ENCODE assay signal across 8 mouse cellular contexts in the genomic region with DNA sequence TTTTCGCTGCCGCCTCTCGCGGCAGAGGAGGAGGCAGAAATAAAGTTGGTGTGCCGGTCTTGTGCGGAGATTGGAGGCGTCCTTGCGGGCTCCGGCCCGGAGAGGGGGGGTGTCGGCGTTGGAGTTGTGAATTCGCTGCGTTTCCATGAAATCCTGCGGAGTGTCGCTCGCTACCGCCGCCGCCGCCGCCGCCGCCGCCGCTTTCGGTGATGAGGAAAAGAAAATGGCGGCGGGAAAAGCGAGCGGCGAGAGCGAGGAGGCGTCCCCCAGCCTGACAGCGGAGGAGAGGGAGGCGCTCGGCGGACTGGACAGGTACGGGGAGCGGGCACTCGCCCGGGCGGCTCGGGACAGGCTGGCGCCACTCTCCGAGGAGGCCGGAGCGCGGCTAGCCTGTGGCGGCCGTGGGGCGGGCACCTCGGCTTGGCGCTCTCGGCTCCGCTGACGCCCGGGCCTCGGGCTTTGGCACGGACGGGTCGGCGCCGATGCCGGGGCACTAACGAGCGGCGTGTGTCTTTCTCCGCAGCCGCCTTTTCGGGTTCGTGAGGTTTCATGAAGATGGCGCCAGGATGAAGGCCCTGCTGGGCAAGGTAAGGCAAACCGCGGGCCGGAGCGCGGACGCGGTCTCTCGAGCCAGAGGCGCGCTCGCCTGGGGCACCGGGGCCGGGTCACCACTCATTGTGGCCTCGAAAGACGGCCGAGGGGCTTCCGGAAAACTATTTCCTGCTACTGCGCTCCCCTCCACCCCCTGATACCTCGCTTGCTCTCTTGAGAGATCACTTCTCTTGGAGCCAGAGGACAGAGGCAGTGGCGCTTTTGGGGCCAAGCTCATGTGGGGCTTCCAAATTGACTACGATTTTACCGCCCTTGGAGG. TPM values are rescaled to one million over a fixed set of nuclear protein-coding genes. Genes with fewer than 3 reads are reported as not detected.
DNase-seq lines count a peak whose midpoint lies in the region; ATAC-seq and TF ChIP-seq lines count a peak whose summit lies in the region.

No protein-coding gene starts in this region.

- H3K79me2 ChIP-seq in C2C12 (ENCODE audit: control insufficient read depth, insufficient read depth) = peaks cover 51% of the 10 kb centered on the region

- DNase-seq in kidney, postnatal 10 days = peak; percentile 70
- peak; percentile 68 for DNase-seq in liver, postnatal 0 days
- peak; percentile 65 for DNase-seq in testis, postnatal 10 days (ENCODE audit: low spot score)

- no peaks in the 10 kb centered on the region for H3K4me1 ChIP-seq in bone marrow, adult 2 months (ENCODE audit: control insufficient read depth, insufficient read depth, low read length)
- peaks cover 22% of the 10 kb centered on the region for H3K4me1 ChIP-seq in erythroblast, embryonic 14.5 days (ENCODE audit: control insufficient read depth)
- no peaks in the 10 kb centered on the region for H3K4me1 ChIP-seq in heart, embryonic 13.5 days
- H3K4me1 ChIP-seq in liver, postnatal 0 days (ENCODE audit: insufficient read depth) = peaks cover 6% of the 10 kb centered on the region
- no peaks in the 10 kb centered on the region for H3K4me1 ChIP-seq in neural tube, embryonic 15.5 days

- H3K4me3 ChIP-seq in C2C12 (ENCODE audit: insufficient read depth, poor library complexity, severe bottlenecking) = peak overlapping the region; percentile 68
- H3K4me3 ChIP-seq in bone marrow, adult 2 months (replicated peaks; ENCODE audit: control insufficient read depth, low read depth, low read length) = peak overlapping the region; percentile 94
- H3K4me3 ChIP-seq in erythroblast, embryonic 14.5 days (replicated peaks) = peak overlapping the region; percentile 98
- H3K4me3 ChIP-seq in heart, embryonic 13.5 days = peak overlapping the region; percentile 86
- H3K4me3 ChIP-seq in liver, postnatal 0 days (ENCODE audit: low read depth, low read length) = peak overlapping the region; percentile 91
- H3K4me3 ChIP-seq in neural tube, embryonic 15.5 days (replicated peaks) = peak overlapping the region; percentile 78

- H3K9me3 ChIP-seq in erythroblast, embryonic 14.5 days (ENCODE audit: control insufficient read depth, low read length) = no peaks in the 10 kb centered on the region
- H3K9me3 ChIP-seq in heart, embryonic 13.5 days = no peaks in the 10 kb centered on the region
- H3K9me3 ChIP-seq in liver, postnatal 0 days (ENCODE audit: low read length) = no peaks in the 10 kb centered on the region
- no peaks in the 10 kb centered on the region for H3K9me3 ChIP-seq in neural tube, embryonic 15.5 days (replicated peaks)

- H3K27ac ChIP-seq in bone marrow, adult 2 months (ENCODE audit: control insufficient read depth, insufficient read depth, low read depth, low read length, poor library complexity) = peak overlapping the region; percentile 92
- peak overlapping the region; percentile 97 for H3K27ac ChIP-seq in heart, embryonic 13.5 days (replicated peaks)
- peak overlapping the region; percentile 98 for H3K27ac ChIP-seq in liver, postnatal 0 days (ENCODE audit: low read depth)
- H3K27ac ChIP-seq in neural tube, embryonic 15.5 days (replicated peaks) = peak overlapping the region; percentile 96

- TF ChIP-seq POLR2A in bone marrow, adult 2 months (IDR thresholded peaks at IDR 0.05; ENCODE audit: borderline replicate concordance, control insufficient read depth, low read depth, low read length) = no peak

- H3K79me3 ChIP-seq in C2C12 (ENCODE audit: low read depth) = peaks cover 47% of the 10 kb centered on the region

- H3K4me2 ChIP-seq in heart, embryonic 13.5 days = peak overlapping the region; percentile 70
- peak overlapping the region; percentile 69 for H3K4me2 ChIP-seq in liver, postnatal 0 days (ENCODE audit: low read depth, low read length)
- H3K4me2 ChIP-seq in neural tube, embryonic 15.5 days = peak overlapping the region; percentile 63

- no peaks in the 10 kb centered on the region for H3K36me3 ChIP-seq in C2C12 (ENCODE audit: control insufficient read depth, insufficient read depth)
- H3K36me3 ChIP-seq in erythroblast, embryonic 14.5 days (ENCODE audit: control insufficient read depth) = peaks cover 6% of the 10 kb centered on the region
- no peaks in the 10 kb centered on the region for H3K36me3 ChIP-seq in heart, embryonic 13.5 days
- H3K36me3 ChIP-seq in liver, postnatal 0 days (replicated peaks; ENCODE audit: insufficient read depth, low read length) = no peaks in the 10 kb centered on the region
- H3K36me3 ChIP-seq in neural tube, embryonic 15.5 days = no peaks in the 10 kb centered on the region

- peak; percentile 38; the same call in 1 of the 2 replicates for ATAC-seq in heart, embryonic 13.5 days (ENCODE audit: extremely low read depth, insufficient number of reproducible peaks, low FRiP score, low TSS enrichment)
- peak; percentile 32 for ATAC-seq in liver, postnatal 0 days
- ATAC-seq in neural tube, embryonic 15.5 days (ENCODE audit: low FRiP score) = peak; percentile 36

- peak overlapping the region; percentile 96 for H3K9ac ChIP-seq in heart, embryonic 13.5 days
- H3K9ac ChIP-seq in liver, postnatal 0 days (replicated peaks) = peak overlapping the region; percentile 97
- H3K9ac ChIP-seq in neural tube, embryonic 15.5 days (replicated peaks) = peak overlapping the region; percentile 83

- WGBS in bone marrow, adult 2 months = under 1% methylated on average over 87 of the region's 95 CpGs
- under 1% methylated on average over 74 of the region's 95 CpGs for WGBS in heart, embryonic 13.5 days
- under 1% methylated on average over 63 of the region's 95 CpGs for WGBS in liver, postnatal 0 days (ENCODE audit: insufficient replicate concordance)
- under 1% methylated on average over 62 of the region's 95 CpGs for WGBS in neural tube, embryonic 15.5 days

- H3K27me3 ChIP-seq in C2C12 (ENCODE audit: control insufficient read depth, insufficient read depth, insufficient read length) = no peaks in the 10 kb centered on the region
- no peaks in the 10 kb centered on the region for H3K27me3 ChIP-seq in erythroblast, embryonic 14.5 days (ENCODE audit: control insufficient read depth)
- H3K27me3 ChIP-seq in heart, embryonic 13.5 days (replicated peaks) = no peaks in the 10 kb centered on the region
- H3K27me3 ChIP-seq in liver, postnatal 0 days (ENCODE audit: insufficient read depth, low read length) = no peaks in the 10 kb centered on the region
- no peaks in the 10 kb centered on the region for H3K27me3 ChIP-seq in neural tube, embryonic 15.5 days (replicated peaks)

- TF ChIP-seq CTCF in C2C12 (IDR thresholded peaks at IDR 0.05; ENCODE audit: control insufficient read depth, insufficient read depth, insufficient read length) = no peak
- no peak for TF ChIP-seq CTCF in bone marrow, adult 2 months (IDR thresholded peaks at IDR 0.05; ENCODE audit: control insufficient read depth, insufficient read depth, low read length)
- no peak for TF ChIP-seq CTCF in liver, postnatal 0 days (IDR thresholded peaks at IDR 0.05; ENCODE audit: low read depth)

- no peak for TF ChIP-seq EP300 in liver, postnatal 0 days (IDR thresholded peaks at IDR 0.05; ENCODE audit: low read depth)

- peak overlapping the region; percentile 76 for H3ac ChIP-seq in C2C12 (ENCODE audit: control insufficient read depth, insufficient read length, low read depth)

TF ChIP-seq in C2C12, 6 proteins besides CTCF, POLR2A, EP300 and RAD21:
- TF ChIP-seq MYOG (IDR thresholded peaks at IDR 0.05; ENCODE audit: control insufficient read depth, extremely low read depth, insufficient read length) = no peak

RNA-seq across cellular contexts. Expression of gene Kdm6a, which starts 0.7 kb away (rescaled TPM):
- 3.4 TPM for polyA plus RNA-seq in C2C12 (2012; fragmentation: generic; extraction: Trizol)
- 8.5 and 11.8 TPM in 2 replicates for polyA plus RNA-seq in bone marrow, adult 2 months (2011; ENCODE audit: insufficient read depth, insufficient read length, low replicate concordance, missing spikeins)
- 1.2 and 1.9 TPM in 2 replicates for polyA plus RNA-seq in erythroblast, embryonic 14.5 days (2012)
- polyA plus RNA-seq in heart, embryonic 13.5 days (2015; fragmentation: Nextera tagmentation; extraction: Ambion mirVana) = 13.1 and 15.2 TPM in 2 replicates
- polyA plus RNA-seq in liver, postnatal 0 days (2015; fragmentation: Nextera tagmentation; extraction: Ambion mirVana) = 9.2 and 9.4 TPM in 2 replicates
- polyA plus RNA-seq in neural tube, embryonic 15.5 days (2015; fragmentation: Nextera tagmentation; extraction: Ambion mirVana) = 15.8 and 18.3 TPM in 2 replicates

RNA-seq across cellular contexts. Expression of gene Dusp21, which starts 17.4 kb away (rescaled TPM):
- not detected for polyA plus RNA-seq in C2C12 (2012; fragmentation: generic; extraction: Trizol)
- polyA plus RNA-seq in bone marrow, adult 2 months (2011; ENCODE audit: insufficient read depth, insufficient read length, low replicate concordance, missing spikeins) = not detected in 2 replicates
- not detected in 2 replicates for polyA plus RNA-seq in erythroblast, embryonic 14.5 days (2012)
- not detected in 2 replicates for polyA plus RNA-seq in heart, embryonic 13.5 days (2015; fragmentation: Nextera tagmentation; extraction: Ambion mirVana)
- not detected in 2 replicates for polyA plus RNA-seq in liver, postnatal 0 days (2015; fragmentation: Nextera tagmentation; extraction: Ambion mirVana)
- polyA plus RNA-seq in neural tube, embryonic 15.5 days (2015; fragmentation: Nextera tagmentation; extraction: Ambion mirVana) = not detected in 2 replicates

Comparison
In these comparisons a context has a peak if more than half of its experiments do, and no peak if none do; other contexts are left out.
1. Peak in every context shown above with its lines: DNase-seq, ATAC-seq, H3K4me3 ChIP-seq and H3K27ac ChIP-seq.